Mouse (Mus musculus): ENCODE measurements around the gene Mgp.
A peak's percentile ranks its signal among the peaks of the same experiment; 100 is the strongest.

Gene Mgp

DNA sequence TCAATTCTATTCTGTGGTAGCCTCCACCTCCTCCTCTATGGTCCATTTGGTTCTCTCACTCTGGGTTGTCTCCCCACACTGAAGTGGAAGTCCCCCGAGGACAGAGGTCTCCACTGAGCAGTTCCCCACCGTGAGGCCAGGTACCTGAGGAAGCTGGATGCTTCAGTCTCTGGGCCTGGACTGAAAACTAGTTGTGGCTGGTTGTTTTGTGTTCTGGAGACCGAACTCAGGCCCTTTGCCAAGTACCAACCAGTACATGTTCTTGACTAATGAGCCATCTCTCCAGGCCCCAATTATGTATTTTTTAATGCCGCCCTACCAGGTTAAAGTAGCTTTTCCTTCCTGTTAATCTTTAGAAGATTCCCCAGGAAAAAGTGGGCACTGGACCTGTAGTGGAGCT lies 23.3 kb downstream of the Mgp start:
- no peak for DNase-seq (ENCODE audit: low spot score)

DNA sequence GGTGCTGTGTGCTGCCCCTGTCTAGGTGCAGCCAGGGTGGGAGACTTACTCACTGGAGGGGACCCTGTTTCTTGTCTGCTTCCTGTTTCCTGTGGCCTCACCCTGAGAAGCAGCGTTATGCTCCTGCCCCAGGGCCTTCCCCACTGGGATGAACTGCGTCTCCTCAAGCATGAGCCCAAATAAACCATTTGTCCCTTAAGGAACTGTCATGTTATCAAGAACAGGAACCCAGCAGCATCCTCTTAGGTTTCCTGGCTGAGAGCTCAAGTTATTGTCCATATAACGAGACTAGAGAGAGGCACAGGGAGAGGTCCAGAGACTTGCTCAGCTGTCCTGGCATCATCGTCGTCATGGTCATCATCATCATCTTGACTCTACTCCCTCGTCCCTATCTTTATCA lies 25.4 kb downstream of the Mgp start:
- no peak for DNase-seq (ENCODE audit: low spot score)

- DNase-seq (ENCODE audit: low spot score) = no peak
These were observed 26.7 kb downstream of the Mgp start for GRCm38 (mm10) chr6:136848971-136849370.

DNA sequence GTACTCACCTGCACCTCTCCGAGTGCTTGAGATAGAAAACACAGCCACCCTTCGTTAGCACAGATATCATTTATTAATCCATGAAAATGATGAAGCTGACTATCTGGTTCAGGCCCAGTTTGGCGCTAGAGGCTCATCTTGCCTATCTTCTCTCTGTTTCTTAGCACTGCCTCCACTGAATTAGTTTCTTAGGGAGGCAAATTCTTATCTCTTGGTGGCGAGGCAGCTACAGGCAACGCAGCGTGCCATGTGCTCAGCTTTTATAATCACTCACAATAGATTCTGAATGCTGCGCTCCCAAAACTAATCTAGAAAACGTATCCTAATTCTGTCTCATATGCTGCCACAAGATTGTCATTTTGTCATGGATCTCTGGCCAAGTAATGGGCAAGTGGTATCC lies 27.2 kb downstream of the Mgp start:
- DNase-seq (ENCODE audit: low spot score) = no peak

GRCm38 (mm10) chr6:136847790-136848189 lies 27.8 kb downstream of the Mgp start:
- DNase-seq (ENCODE audit: low spot score) = peak; percentile 43

- no peak for DNase-seq (ENCODE audit: low spot score)
These were observed 28.4 kb downstream of the Mgp start for GRCm38 (mm10) chr6:136847267-136847666.

DNA sequence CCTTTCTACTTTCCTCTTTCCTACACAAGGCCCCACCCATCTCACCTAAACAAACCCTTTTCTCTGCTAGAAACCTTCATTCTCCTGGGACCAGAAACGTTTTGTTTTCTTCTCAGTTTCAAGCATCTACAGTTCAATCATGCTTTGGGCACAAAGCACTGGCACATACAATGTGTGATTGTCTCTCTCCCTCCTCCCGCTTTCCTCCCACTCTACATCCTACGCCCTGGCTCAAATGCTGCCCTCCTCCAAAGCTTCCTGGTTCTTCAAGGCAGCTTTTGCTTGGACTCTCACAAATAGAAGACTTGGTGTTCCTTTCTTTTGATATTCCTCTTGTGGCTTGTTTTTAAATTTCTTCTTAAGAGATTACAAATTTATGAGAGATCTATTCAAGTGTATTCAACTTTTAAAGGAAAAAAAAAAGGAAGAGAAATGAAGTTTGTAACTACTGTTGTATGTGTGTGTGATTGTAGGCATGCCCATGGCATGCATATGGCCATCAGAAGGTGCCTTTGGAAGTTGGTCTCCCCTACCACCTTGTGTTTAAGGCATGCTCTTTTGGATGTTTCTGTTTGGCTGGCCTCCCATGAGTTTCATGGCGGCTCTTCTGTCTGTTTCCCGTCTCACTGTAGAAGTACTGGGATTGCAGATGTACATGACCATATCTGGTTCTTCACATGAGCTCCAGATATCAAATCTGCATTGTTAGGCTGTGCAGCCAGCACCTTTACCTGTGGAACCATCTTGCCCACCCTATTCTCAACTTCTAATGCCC lies 29.7 kb downstream of the Mgp start:
- no peak for DNase-seq (ENCODE audit: low spot score)

GRCm38 (mm10) chr6:136844903-136845302 lies 30.7 kb downstream of the Mgp start:
- DNase-seq (ENCODE audit: low spot score) = no peak

- no peak for DNase-seq (ENCODE audit: low spot score)
These were observed 38.3 kb downstream of the Mgp start for GRCm38 (mm10) chr6:136837323-136837722.

- no peak for DNase-seq (ENCODE audit: low spot score)
These were observed 40.3 kb downstream of the Mgp start, which contains the start of gene Smco3 for GRCm38 (mm10) chr6:136835352-136835751. TSS of gene Smco3 (minus strand) at chr6:136835452.

DNA sequence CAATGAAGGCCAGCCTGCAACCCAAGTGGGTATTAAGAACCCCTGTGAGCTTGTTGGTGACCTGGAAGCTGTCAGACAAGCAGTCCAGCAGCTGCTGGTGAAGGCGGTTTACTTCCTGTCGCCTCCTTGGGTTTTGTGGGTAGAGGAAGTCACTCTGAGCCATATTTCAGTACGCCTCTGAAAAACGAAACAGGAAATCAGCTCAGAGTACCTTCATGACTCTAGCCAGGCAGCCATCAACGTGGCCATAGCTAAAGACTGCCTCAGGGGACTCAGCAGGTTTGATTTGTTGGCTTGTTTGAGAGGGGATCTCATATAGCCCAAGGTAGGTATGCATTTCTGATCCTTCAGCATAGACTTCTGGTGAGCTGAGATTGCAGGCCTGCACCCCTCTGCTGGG lies 43.9 kb downstream of the Mgp start:
- DNase-seq (ENCODE audit: low spot score) = no peak

DNA sequence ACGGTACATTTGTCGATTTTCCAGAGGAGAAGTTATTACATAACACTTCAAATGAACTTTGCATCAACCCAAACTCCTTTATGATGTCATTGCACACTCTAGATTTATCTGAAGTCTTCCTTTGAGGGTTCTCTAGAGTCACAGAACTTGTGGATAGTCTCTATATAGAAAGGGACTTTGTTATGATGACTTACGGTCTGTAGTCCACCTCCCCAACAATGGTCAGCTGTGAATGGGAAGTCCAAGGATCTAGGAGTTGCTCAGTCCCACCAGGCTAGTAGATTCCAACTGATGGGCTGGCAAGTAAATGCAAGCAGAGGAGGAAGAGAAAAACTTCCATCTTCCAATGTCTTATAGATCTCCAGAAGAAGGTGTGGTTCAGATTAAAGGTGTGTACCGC lies 46.9 kb downstream of the Mgp start:
- DNase-seq (ENCODE audit: low spot score) = no peak

- DNase-seq (ENCODE audit: low spot score) = peak; percentile 98
These were observed 47.6 kb downstream of the Mgp start, which contains the start of gene Wbp11 for GRCm38 (mm10) chr6:136827881-136828561. TSS of gene Wbp11 (minus strand) at chr6:136828233.

- no peak for DNase-seq (ENCODE audit: low spot score)
These were observed 48.1 kb downstream of the Mgp start, which contains the start of gene BC049715 for GRCm38 (mm10) chr6:136827516-136827880. TSS of gene BC049715 (plus strand) at chr6:136827626.

GRCm38 (mm10) chr6:136827116-136827515 lies 48.5 kb downstream of the Mgp start:
- DNase-seq (ENCODE audit: low spot score) = no peak

- DNase-seq (ENCODE audit: low spot score) = no peak
These were observed 50.6 kb downstream of the Mgp start for GRCm38 (mm10) chr6:136824987-136825386.

Measured in left cerebral cortex, adult 11 months (tissue).